23 mouse cellular contexts compared by ENCODE assay signal in the genomic region with DNA sequence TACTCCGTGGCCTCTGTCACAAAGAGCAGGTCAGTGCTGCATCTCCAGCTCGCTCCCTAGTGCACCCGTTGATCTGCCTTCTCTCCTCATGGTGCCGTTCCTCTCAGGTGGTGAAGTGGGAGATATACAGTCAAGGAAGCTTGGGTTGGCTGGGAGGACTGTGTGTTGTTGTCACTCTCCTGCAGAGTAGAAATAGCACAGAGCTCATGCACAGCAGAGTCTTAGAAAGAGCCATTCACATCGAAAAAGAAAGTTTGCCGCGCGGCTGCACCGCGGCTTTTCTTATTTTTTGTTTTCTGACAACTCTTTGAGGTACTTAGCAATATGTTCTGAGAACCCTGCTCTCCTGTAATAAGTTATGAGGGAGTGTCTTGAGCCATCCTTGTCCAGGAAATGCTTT. TPM values are rescaled to one million over a fixed set of nuclear protein-coding genes. Genes with fewer than 3 reads are reported as not detected.
A peak's percentile ranks its signal among the peaks of the same experiment; 100 is the strongest.
DNase-seq lines count a peak whose midpoint lies in the region; ATAC-seq and TF ChIP-seq lines count a peak whose summit lies in the region.
"Had no signal": no experiment of that assay in that cellular context is flagged by ENCODE, and none has a peak within 500 bp of the region (broad histone marks: within the 10 kb centered on the region; RNA-seq: fewer than 3 reads in every experiment).

No protein-coding gene starts in this region.

- H3K27ac ChIP-seq in liver, embryonic 13.5 days = peak overlapping the region; percentile 62
- no peak overlapping the region for H3K27ac ChIP-seq in liver, embryonic 12.5 days
- H3K27ac ChIP-seq in bone marrow macrophage, adult 2 months (ENCODE audit: insufficient read depth, low read depth, low read length) = peak overlapping the region; percentile 97
- peak overlapping the region; percentile 94 for H3K27ac ChIP-seq in macrophage
- H3K27ac ChIP-seq: embryonic facial prominence, embryonic 12.5 days; forebrain, embryonic 12.5 days; hindbrain, embryonic 10.5 days; hindbrain, embryonic 15.5 days had no signal

- no peak overlapping the region for H3K9ac ChIP-seq in liver, embryonic 13.5 days
- no peak overlapping the region for H3K9ac ChIP-seq in liver, embryonic 12.5 days
- H3K9ac ChIP-seq: embryonic facial prominence, embryonic 12.5 days; forebrain, embryonic 12.5 days; heart, embryonic 12.5 days; hindbrain, embryonic 15.5 days had no signal

- DNase-seq in heart, adult 11 months = peak; percentile 90
- no peak for DNase-seq in heart, adult 9 months (ENCODE audit: low spot score in 2 of 2)
- DNase-seq in liver, embryonic 13.5 days = no peak
- DNase-seq in adrenal gland, adult 18-20 months (ENCODE audit: low spot score in 2 of 2) = no peak
- DNase-seq: adrenal gland, adult 2 months; adrenal gland, postnatal 36 days; cerebellum, adult 11-12 months; cerebellum, adult 9-10 months; cerebellum, postnatal 25 days; heart, adult 2 months had no signal

- ATAC-seq in liver, embryonic 13.5 days (ENCODE audit: low read depth) = no peak
- no peak for ATAC-seq in liver, embryonic 12.5 days
- ATAC-seq: activated CD4-positive, CD25-positive, alpha-beta regulatory T cell, adult 4 months; forebrain, embryonic 16.5 days; inflammation-experienced regulatory T-cells, adult 6 months; Patski had no signal

- WGBS in liver, embryonic 13.5 days (ENCODE audit: insufficient replicate concordance) = 73% methylated on average over 10 of the region's 10 CpGs
- WGBS in liver, embryonic 12.5 days (ENCODE audit: insufficient replicate concordance) = 73% methylated on average over 10 of the region's 10 CpGs
- WGBS in macrophage (ENCODE audit: missing documents) = 91% methylated on average over 10 of the region's 10 CpGs

- peaks cover 94% of the 10 kb centered on the region for H3K79me2 ChIP-seq in macrophage (ENCODE audit: inconsistent target)

- TF ChIP-seq CTCF in bone marrow macrophage, adult 2 months (IDR thresholded peaks at IDR 0.05; ENCODE audit: low read depth, low read length) = no peak

- H3K27me3 ChIP-seq in liver, embryonic 13.5 days = peaks cover 9% of the 10 kb centered on the region; the same call in 1 of the 2 replicates
- 0 out of 2 replicates have a peak, but pooled peaks cover 9% of the 10 kb centered on the region for H3K27me3 ChIP-seq in liver, embryonic 12.5 days (replicated peaks)
- H3K27me3 ChIP-seq: CH12.LX; embryonic facial prominence, embryonic 12.5 days; forebrain, embryonic 12.5 days; heart, embryonic 12.5 days; hindbrain, embryonic 15.5 days; Patski had no signal

- no peak overlapping the region for H3K4me2 ChIP-seq in liver, embryonic 13.5 days
- H3K4me2 ChIP-seq in liver, embryonic 12.5 days = no peak overlapping the region
- H3K4me2 ChIP-seq: embryonic facial prominence, embryonic 12.5 days; forebrain, embryonic 12.5 days; heart, embryonic 12.5 days; hindbrain, embryonic 15.5 days had no signal

- no peak overlapping the region for H3K4me3 ChIP-seq in liver, embryonic 13.5 days (replicated peaks)
- H3K4me3 ChIP-seq in liver, embryonic 12.5 days = no peak overlapping the region
- no peak overlapping the region; the same call in 1 of the 2 replicates for H3K4me3 ChIP-seq in bone marrow macrophage, adult 2 months (ENCODE audit: insufficient read depth, low read length)
- no peak overlapping the region for H3K4me3 ChIP-seq in macrophage (ENCODE audit: inconsistent target)
- H3K4me3 ChIP-seq: embryonic facial prominence, embryonic 12.5 days; forebrain, embryonic 12.5 days; heart, adult 2 months; heart, embryonic 12.5 days; hindbrain, embryonic 10.5 days; hindbrain, embryonic 15.5 days had no signal

- no peaks in the 10 kb centered on the region for H3K9me3 ChIP-seq in liver, embryonic 13.5 days (replicated peaks)
- no peaks in the 10 kb centered on the region for H3K9me3 ChIP-seq in liver, embryonic 12.5 days (replicated peaks)
- H3K9me3 ChIP-seq: embryonic facial prominence, embryonic 12.5 days; forebrain, embryonic 12.5 days; heart, embryonic 12.5 days; hindbrain, embryonic 10.5 days; hindbrain, embryonic 15.5 days had no signal

- no peak for TF ChIP-seq POLR2A in bone marrow macrophage, adult 2 months (IDR thresholded peaks at IDR 0.05; ENCODE audit: borderline replicate concordance, low read depth, low read length)

- no peaks in the 10 kb centered on the region for H3K36me3 ChIP-seq in liver, embryonic 13.5 days
- H3K36me3 ChIP-seq in liver, embryonic 12.5 days = no peaks in the 10 kb centered on the region
- no peaks in the 10 kb centered on the region for H3K36me3 ChIP-seq in macrophage (ENCODE audit: inconsistent target)
- H3K36me3 ChIP-seq: hindbrain, embryonic 15.5 days had no signal

- H3K4me1 ChIP-seq in liver, embryonic 13.5 days (replicated peaks) = peaks cover 54% of the 10 kb centered on the region
- H3K4me1 ChIP-seq in liver, embryonic 12.5 days = peaks cover 63% of the 10 kb centered on the region
- peaks cover 56% of the 10 kb centered on the region for H3K4me1 ChIP-seq in bone marrow macrophage, adult 2 months (ENCODE audit: control insufficient read depth, insufficient read depth, low read length)

RNA-seq across cellular contexts. Expression of a gene that starts 10.4 kb away (rescaled TPM):
- polyA plus RNA-seq in liver, embryonic 13.5 days (2015; fragmentation: Nextera tagmentation; extraction: Ambion mirVana) = 4.0 and 4.2 TPM in 2 replicates
- 5.6 and 5.8 TPM in 2 replicates for polyA plus RNA-seq in liver, embryonic 12.5 days (2016; fragmentation: Nextera tagmentation; extraction: Ambion mirVana)
- polyA plus RNA-seq in bone marrow macrophage, adult 2 months (2012; ENCODE audit: insufficient read depth, insufficient read length, missing spikeins) = 86.9 and 96.5 TPM in 2 replicates
- total RNA-seq in macrophage (2018; cell fraction: chromatin; rRNA removed) = 100 to 1,000 TPM; 111 to 223 (median 174) TPM
- total RNA-seq in macrophage (2018; cell fraction: cytosol; rRNA removed) = 10 to 100 TPM; 39.0 to 96.9 (median 65.1) TPM
- total RNA-seq in macrophage (2018; cell fraction: nucleus; rRNA removed) = 100 to 1,000 TPM in 25 of 26 experiments, 10 to 100 TPM in 1; 94.4 to 285 (median 144) TPM
- polyA plus RNA-seq in macrophage (2018) = 52.0 to 78.9 TPM (median 60.5 TPM) in 3 replicates
- 10 to 100 TPM; 47.2 to 53.6 TPM for total RNA-seq in adrenal gland, adult 18-20 months (2021)
